Mouse (Mus musculus): ENCODE data around the gene Adck1. TPM values are rescaled to one million over a fixed set of nuclear protein-coding genes. Genes with fewer than 3 reads are reported as not detected.

Gene Adck1
- total and polyA plus RNA-seq, 2 experiments from 2014 or later = 40.1 to 48.7 TPM

GRCm38 (mm10) chr12:88413239-88413638 is 52.9 kb downstream of the Adck1 start:
- Histone ChIP-seq H3K9ac (replicated peaks; ENCODE audit: low read length) (no peak overlapping the region), H3K4me1 (ENCODE audit: insufficient read depth, low read length) (no peaks in the 10 kb centered on the region), H3K9me3 (ENCODE audit: low read length) (no peaks in the 10 kb centered on the region), H3K4me3 (ENCODE audit: low read length) (no peak overlapping the region), H3K27ac (no peak overlapping the region), H3K4me2 (ENCODE audit: low read depth, low read length) (no peak overlapping the region), H3K27me3 (ENCODE audit: insufficient read depth, low read length) (no peaks in the 10 kb centered on the region), H3K36me3 (ENCODE audit: insufficient read depth, low read length) (no peaks in the 10 kb centered on the region)
- DNase-seq (ENCODE audit: low spot score) (no peak), ATAC-seq (no peak)
- no peak for TF ChIP-seq CTCF (IDR thresholded peaks at IDR 0.05; ENCODE audit: low read depth)
- 94% methylated on average over 1 of the region's 1 CpGs for WGBS

GRCm38 (mm10) chr12:88419912-88420621 is 59.7 kb downstream of the Adck1 start:
- Histone ChIP-seq H3K4me3 (ENCODE audit: low read length) (no peak overlapping the region), H3K27me3 (ENCODE audit: insufficient read depth, low read length) (no peaks in the 10 kb centered on the region), H3K9me3 (ENCODE audit: low read length) (no peaks in the 10 kb centered on the region), H3K4me2 (ENCODE audit: low read depth, low read length) (no peak overlapping the region), H3K9ac (replicated peaks; ENCODE audit: low read length) (no peak overlapping the region), H3K4me1 (ENCODE audit: insufficient read depth, low read length) (no peaks in the 10 kb centered on the region), H3K27ac (no peak overlapping the region), H3K36me3 (ENCODE audit: insufficient read depth, low read length) (no peaks in the 10 kb centered on the region)
- WGBS = 59% methylated on average over 12 of the region's 12 CpGs
- DNase-seq (ENCODE audit: low spot score) (peak; percentile 29), ATAC-seq (peak; percentile 48; the same call in 1 of the 2 replicates)
- no peak for TF ChIP-seq CTCF (IDR thresholded peaks at IDR 0.05; ENCODE audit: low read depth)

GRCm38 (mm10) chr12:88426926-88427325 is 66.6 kb downstream of the Adck1 start:
- Histone ChIP-seq H3K4me2 (ENCODE audit: low read depth, low read length) (no peak overlapping the region), H3K9ac (replicated peaks; ENCODE audit: low read length) (no peak overlapping the region), H3K27ac (no peak overlapping the region), H3K4me1 (ENCODE audit: insufficient read depth, low read length) (peaks cover 6% of the 10 kb centered on the region), H3K9me3 (ENCODE audit: low read length) (no peaks in the 10 kb centered on the region), H3K27me3 (ENCODE audit: insufficient read depth, low read length) (no peaks in the 10 kb centered on the region), H3K4me3 (ENCODE audit: low read length) (no peak overlapping the region), H3K36me3 (ENCODE audit: insufficient read depth, low read length) (no peaks in the 10 kb centered on the region)
- DNase-seq (ENCODE audit: low spot score) (no peak), ATAC-seq (peak; percentile 22; the same call in 1 of the 2 replicates)
- WGBS = 76% methylated on average over 3 of the region's 3 CpGs
- no peak for TF ChIP-seq CTCF (IDR thresholded peaks at IDR 0.05; ENCODE audit: low read depth)

GRCm38 (mm10) chr12:88428735-88429134 is 68.4 kb downstream of the Adck1 start:
- WGBS = 86% methylated on average over 2 of the region's 2 CpGs
- H3K4me2 ChIP-seq (ENCODE audit: low read depth, low read length) = no peak overlapping the region
- no peak overlapping the region for H3K27ac ChIP-seq
- H3K9ac ChIP-seq (replicated peaks; ENCODE audit: low read length) = no peak overlapping the region
- H3K36me3 ChIP-seq (ENCODE audit: insufficient read depth, low read length) = no peaks in the 10 kb centered on the region
- H3K27me3 ChIP-seq (ENCODE audit: insufficient read depth, low read length) = no peaks in the 10 kb centered on the region
- ATAC-seq (no peak), DNase-seq (ENCODE audit: low spot score) (no peak)
- H3K4me1 ChIP-seq (ENCODE audit: insufficient read depth, low read length) = peaks cover 6% of the 10 kb centered on the region
- H3K4me3 ChIP-seq (ENCODE audit: low read length) = no peak overlapping the region
- no peaks in the 10 kb centered on the region for H3K9me3 ChIP-seq (ENCODE audit: low read length)
- TF ChIP-seq CTCF (IDR thresholded peaks at IDR 0.05; ENCODE audit: low read depth) = no peak

- Histone ChIP-seq H3K9me3 (ENCODE audit: low read length) (no peaks in the 10 kb centered on the region), H3K4me3 (ENCODE audit: low read length) (no peak overlapping the region), H3K27ac (no peak overlapping the region), H3K9ac (replicated peaks; ENCODE audit: low read length) (no peak overlapping the region), H3K4me1 (ENCODE audit: insufficient read depth, low read length) (peaks cover 3% of the 10 kb centered on the region), H3K27me3 (ENCODE audit: insufficient read depth, low read length) (no peaks in the 10 kb centered on the region), H3K4me2 (ENCODE audit: low read depth, low read length) (no peak overlapping the region), H3K36me3 (ENCODE audit: insufficient read depth, low read length) (no peaks in the 10 kb centered on the region)
- WGBS = 65% methylated on average over 4 of the region's 4 CpGs
- no peak for TF ChIP-seq CTCF (IDR thresholded peaks at IDR 0.05; ENCODE audit: low read depth)
- ATAC-seq (no peak), DNase-seq (ENCODE audit: low spot score) (no peak)
These were observed 71.9 kb downstream of the Adck1 start for GRCm38 (mm10) chr12:88432277-88432676.

- H3K4me1 ChIP-seq (ENCODE audit: insufficient read depth, low read length) = no peaks in the 10 kb centered on the region
- H3K27ac ChIP-seq = no peak overlapping the region
- H3K36me3 ChIP-seq (ENCODE audit: insufficient read depth, low read length) = no peaks in the 10 kb centered on the region
- H3K4me3 ChIP-seq (ENCODE audit: low read length) = no peak overlapping the region
- no peaks in the 10 kb centered on the region for H3K9me3 ChIP-seq (ENCODE audit: low read length)
- DNase-seq (ENCODE audit: low spot score) (no peak), ATAC-seq (no peak)
- no peak for TF ChIP-seq CTCF (IDR thresholded peaks at IDR 0.05; ENCODE audit: low read depth)
- H3K4me2 ChIP-seq (ENCODE audit: low read depth, low read length) = no peak overlapping the region
- WGBS = 94% methylated on average over 7 of the region's 7 CpGs
- no peak overlapping the region for H3K9ac ChIP-seq (replicated peaks; ENCODE audit: low read length)
- H3K27me3 ChIP-seq (ENCODE audit: insufficient read depth, low read length) = no peaks in the 10 kb centered on the region
These were observed 72.8 kb downstream of the Adck1 start for GRCm38 (mm10) chr12:88433171-88433570.
